Mouse (Mus musculus) ES-E14 (cell line): ENCODE results near the gene Dapk2.

ENCODE experiments used
- CHD2 ChIP-seq: IDR thresholded peaks from 2 replicates; pipeline ENCODE4 v1.6.1; 2014; ENCODE audit warnings: mild to moderate bottlenecking, low read depth, low read length, inconsistent platforms
- HCFC1 ChIP-seq: IDR thresholded peaks from 2 replicates; pipeline ENCODE4 v1.6.1; 2012; ENCODE audit warnings: low read length, inconsistent platforms, borderline replicate concordance; ENCODE audit not compliant: insufficient read depth
- ZC3H11A ChIP-seq: IDR thresholded peaks from 2 replicates; pipeline ENCODE4 v1.6.1; 2012; ENCODE audit warnings: low read depth, mild to moderate bottlenecking, inconsistent platforms, low read length, borderline replicate concordance

DNA sequence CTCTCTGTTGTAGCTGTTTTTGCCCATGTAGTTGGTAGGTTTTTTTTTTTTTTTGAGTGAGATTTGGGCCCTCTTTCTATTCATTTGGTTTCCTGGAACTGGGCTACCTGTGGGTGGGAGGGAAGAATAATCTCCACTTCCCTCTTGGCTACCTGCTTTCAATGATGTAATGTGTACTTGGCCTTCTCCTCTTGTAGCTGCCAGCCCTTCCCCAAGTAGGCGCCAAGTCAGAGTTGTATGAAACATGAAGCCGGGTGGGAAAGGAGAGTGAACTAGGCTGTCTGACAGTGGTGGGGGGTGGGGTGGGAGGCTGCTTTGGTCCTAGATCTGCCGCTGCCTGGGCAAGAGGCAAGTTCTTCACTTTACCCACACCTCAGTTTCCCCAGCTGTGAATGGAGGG is 38.5 kb downstream of the Dapk2 start:
- TF ChIP-seq HCFC1 (no peak), ZC3H11A (no peak), CHD2 (no peak)
